Mouse (Mus musculus) liver, adult 2 months (tissue): ENCODE measurements around the gene Rbfox3.

ENCODE experiments used
- CTCF ChIP-seq: fragments of 200-500 bp; IDR thresholded peaks from 2 replicates; pipeline ENCODE4 v1.5.1; 2011; ENCODE audit warnings: low read depth, low read length, control low read depth
- POLR2A ChIP-seq: fragments of 200-500 bp; IDR thresholded peaks from 2 replicates; pipeline ENCODE4 v1.6.1; 2011; ENCODE audit warnings: low read length, control low read depth; ENCODE audit not compliant: insufficient read depth; ENCODE audit errors: extremely low read depth

- no peak for TF ChIP-seq CTCF
- no peak for TF ChIP-seq POLR2A
Measured at GRCm38 (mm10) chr11:118894196-118894595, 17.2 kb downstream of the Rbfox3 start.
